In genomic region chr11:74465712-74466111, GRCm38 (mm10) we compare ENCODE assay signal across 7 mouse cellular contexts.
DNase-seq lines count a peak whose midpoint lies in the region; ATAC-seq and TF ChIP-seq lines count a peak whose summit lies in the region.

No protein-coding gene starts in this region.

- peaks cover 22% of the 10 kb centered on the region for H3K4me1 ChIP-seq in kidney, embryonic 16.5 days (ENCODE audit: insufficient read depth, low read length)
- peaks cover 6 to 94% of the 10 kb centered on the region in 2 experiments; a peak in 2 of 4 replicates for H3K4me1 ChIP-seq in CH12.LX (ENCODE audit: control insufficient read depth in 1 of 2, insufficient read depth in 2 of 2)

- no peak overlapping the region for H3K4me2 ChIP-seq in kidney, embryonic 16.5 days (replicated peaks; ENCODE audit: low read depth, low read length)
- H3K4me2 ChIP-seq in CH12.LX (ENCODE audit: insufficient read depth, low read depth, poor library complexity, severe bottlenecking): no peak overlapping the region

- H3K79me2 ChIP-seq in CH12.LX (replicated peaks; ENCODE audit: control insufficient read depth, extremely low read depth, insufficient read depth, poor library complexity, severe bottlenecking): peaks cover 20% of the 10 kb centered on the region

- no peaks in the 10 kb centered on the region for H3K27me3 ChIP-seq in kidney, embryonic 16.5 days (ENCODE audit: insufficient read depth, low read length)
- no peaks in the 10 kb centered on the region for H3K27me3 ChIP-seq in CH12.LX (replicated peaks)

- no peaks in the 10 kb centered on the region for H3K36me3 ChIP-seq in kidney, embryonic 16.5 days (ENCODE audit: insufficient read depth, low read length)
- H3K36me3 ChIP-seq in CH12.LX (replicated peaks in 1 of 2; ENCODE audit: control insufficient read depth in 1 of 2, insufficient read depth in 1 of 2, low read length in 1 of 2): peaks cover 33 to 85% of the 10 kb centered on the region in 2 experiments

- DNase-seq in kidney, adult 11 months: peak; percentile 52
- DNase-seq in CH12.LX (ENCODE audit: extremely low read depth): peak; percentile 37
- DNase-seq in brain, embryonic 14.5 days (ENCODE audit: low read depth): no peak
- DNase-seq in right cerebral cortex, postnatal 14 days: no peak
- DNase-seq in T-cell, adult 2 months (ENCODE audit: low spot score): no peak

- in situ Hi-C loops in CH12.LX (cut with MboI; ENCODE audit: low pct_ligation_motif_present, low pct_unique_long_range_greater_than_20kb, low sequenced_read_pairs): no loop called here

- dilution Hi-C loops in CH12.LX (cut with MboI; ENCODE audit: extremely low pct_ligation_motif_present, extremely low pct_unique_long_range_greater_than_20kb, low sequenced_read_pairs): no loop called here

- peak; percentile 54 to 75 for TF ChIP-seq CTCF in CH12.LX (conservative IDR thresholded peaks at IDR 0.05 in 1 of 2, IDR thresholded peaks at IDR 0.05 in 1 of 2; ENCODE audit: low read depth in 2 of 2, low read length in 2 of 2)
- TF ChIP-seq CTCF in brain, embryonic 14.5 days (IDR thresholded peaks at IDR 0.05; ENCODE audit: borderline replicate concordance, extremely low read depth, insufficient read depth, insufficient read length): peak; percentile 15; the same call in 1 of the 2 replicates

- TF ChIP-seq EP300 in CH12.LX (IDR thresholded peaks at IDR 0.05; ENCODE audit: low read length): no peak

- no peak for ATAC-seq in kidney, embryonic 16.5 days (ENCODE audit: low FRiP score, low TSS enrichment)
- ATAC-seq in megakaryocyte-erythroid progenitor cell, adult 5-6 weeks (replicated peaks; ENCODE audit: low FRiP score, low TSS enrichment, poor library complexity, severe bottlenecking): 0 out of 2 replicates have a peak, but pooled peaks have one; percentile 22

- WGBS in kidney, embryonic 16.5 days: 42% methylated on average over 7 of the region's 7 CpGs

- H3K9ac ChIP-seq in kidney, embryonic 16.5 days (replicated peaks; ENCODE audit: low read length): no peak overlapping the region
- H3K9ac ChIP-seq in CH12.LX (ENCODE audit: insufficient read depth, low read depth): no peak overlapping the region

- no peak overlapping the region for H3K4me3 ChIP-seq in kidney, embryonic 16.5 days (ENCODE audit: low read length)
- no peak overlapping the region for H3K4me3 ChIP-seq in CH12.LX (replicated peaks in 1 of 3; ENCODE audit: low read depth in 2 of 3, low read length in 2 of 3, poor library complexity in 1 of 3)

- no peaks in the 10 kb centered on the region for H3K9me3 ChIP-seq in kidney, embryonic 16.5 days (ENCODE audit: low read length)
- peaks cover 6% of the 10 kb centered on the region for H3K9me3 ChIP-seq in CH12.LX (replicated peaks; ENCODE audit: low read length)

- H3K27ac ChIP-seq in kidney, embryonic 16.5 days (ENCODE audit: low read length): no peak overlapping the region
- no peak overlapping the region for H3K27ac ChIP-seq in CH12.LX (ENCODE audit: insufficient read depth, low read depth)

- TF ChIP-seq RAD21 in CH12.LX (IDR thresholded peaks at IDR 0.05; ENCODE audit: low read depth, low read length): peak; percentile 55

- no peak for TF ChIP-seq POLR2A in CH12.LX (IDR thresholded peaks at IDR 0.05; ENCODE audit: low read depth, low read length)
- no peak for TF ChIP-seq POLR2A in brain, embryonic 14.5 days (IDR thresholded peaks at IDR 0.05; ENCODE audit: borderline replicate concordance, extremely low read depth, insufficient read depth, insufficient read length, poor library complexity, severe bottlenecking)

TF ChIP-seq in CH12.LX, 34 proteins besides CTCF, POLR2A, EP300 and RAD21:
- TF ChIP-seq SMC3 (IDR thresholded peaks at IDR 0.05; ENCODE audit: low read depth, low read length) (peak; percentile 67), MAX (IDR thresholded peaks at IDR 0.05; ENCODE audit: low read length) (no peak)
TF ChIP-seq in CH12.LX: peak in this region for 1.

Comparison
In these comparisons a context has a peak if more than half of its experiments do, and no peak if none do; other contexts are left out.
1. DNase-seq: peak in kidney, adult 11 months (single experiment) and CH12.LX (single experiment); none in brain, embryonic 14.5 days (single experiment), right cerebral cortex, postnatal 14 days (single experiment) and T-cell, adult 2 months (single experiment).